Mouse (Mus musculus) T-helper 2 cell (primary cell): ENCODE measurements at regions not wholly inside any gene's neighbourhood (a gene's known extent, or its start where the extent isn't known, plus 50 kb on each side); places are given as distances from the start of the nearest gene placed in this dataset.
"Not testable (repeated sequence)": the region's sequence is repeated elsewhere in the genome, so short reads cannot be mapped to it uniquely, and the experiment has no call there.

Source experiments
- in situ Hi-C: fragments of 300-600 bp; cut with MboI, MseI; formaldehyde crosslinking; loops from one replicate; pipeline ENCODE4 v1.15.1; 2025; ENCODE audit warnings: high pct_unique_total_duplicates

- in situ Hi-C loops, result no loop called here
Observed at GRCm38 (mm10) chr2:100918122-100918521, 706.4 kb upstream of the Rag2 start.

DNA sequence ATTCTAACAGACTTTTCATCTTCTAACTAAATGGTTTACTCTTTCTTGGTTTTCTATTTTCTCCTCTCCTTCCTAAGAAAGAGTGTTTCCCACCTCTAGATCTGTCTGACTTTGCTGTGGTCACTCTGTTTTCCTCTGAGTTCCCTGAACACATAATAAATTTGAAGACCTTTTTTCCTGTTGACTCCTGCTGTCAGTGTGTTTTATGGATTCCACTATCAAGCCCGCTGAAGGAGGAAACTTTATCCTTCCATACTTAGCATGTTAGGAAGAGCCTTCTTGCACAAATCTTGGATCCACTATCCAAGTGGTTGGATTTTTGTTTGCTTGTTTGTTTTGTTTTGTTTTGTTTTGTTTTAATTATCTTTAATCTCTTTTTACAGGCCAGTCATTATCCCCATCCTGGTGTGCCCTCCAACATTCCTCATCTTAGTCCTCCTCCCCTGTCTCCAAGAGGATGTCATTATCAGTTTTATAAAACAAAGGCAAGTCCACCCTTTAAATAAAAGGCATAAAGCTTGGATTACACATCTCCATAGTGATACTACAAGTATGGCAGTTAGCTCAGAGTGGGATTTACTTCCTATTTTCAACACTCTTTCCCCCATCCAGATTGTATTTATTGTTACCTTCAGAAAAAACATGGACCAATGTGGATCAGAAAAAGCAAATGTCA, 704.8 kb upstream of the Rag2 start:
- in situ Hi-C loops, result no loop called here

DNA sequence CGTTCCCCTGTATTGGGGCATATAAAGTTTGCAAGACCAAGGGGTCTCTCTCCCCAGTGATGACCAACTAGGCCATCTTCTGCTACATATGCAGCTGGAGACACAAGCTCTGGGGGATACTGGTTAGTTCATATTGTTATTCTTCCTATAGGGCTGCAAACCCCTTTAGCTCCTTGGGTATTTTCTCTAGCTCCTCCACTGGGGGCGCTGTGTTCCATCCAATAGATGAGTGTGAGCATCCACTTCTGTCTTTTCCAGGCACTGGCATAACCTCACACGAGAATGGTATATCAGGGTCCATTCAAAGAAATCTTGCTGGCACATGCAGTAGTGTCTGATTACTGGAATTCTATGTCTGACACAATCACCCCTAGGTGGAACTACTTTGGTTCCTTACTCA, 675.9 kb upstream of the Rag2 start:
- in situ Hi-C loops, result not testable (repeated sequence)

- in situ Hi-C loops, result no loop called here
Observed at GRCm38 (mm10) chr2:100959412-100959811, 665.1 kb upstream of the Rag2 start.

GRCm38 (mm10) chr2:100964584-100964983, 659.9 kb upstream of the Rag2 start:
- in situ Hi-C loops, result no loop called here

- in situ Hi-C loops, result no loop called here
Observed at GRCm38 (mm10) chr2:100977202-100977601, 647.3 kb upstream of the Rag2 start.

DNA sequence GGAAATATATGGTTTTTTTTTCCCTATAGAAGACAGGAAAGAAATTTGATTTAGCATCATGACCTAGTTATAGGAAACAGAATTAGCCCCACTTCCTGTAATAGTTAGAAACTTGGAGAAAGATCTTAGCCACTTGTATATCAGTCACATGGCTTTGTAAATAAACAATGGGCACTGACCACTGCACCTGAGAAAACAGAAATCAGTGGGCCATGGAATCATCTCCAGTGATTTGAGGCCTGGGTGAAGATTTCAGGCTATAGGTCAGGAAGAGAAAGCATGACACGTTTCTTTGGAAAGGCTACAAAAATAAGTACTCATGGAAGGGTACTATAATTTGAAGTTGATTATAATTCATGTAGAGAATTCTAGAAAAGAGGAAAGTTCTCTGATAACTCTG, 642.2 kb upstream of the Rag2 start:
- in situ Hi-C loops, result no loop called here

GRCm38 (mm10) chr2:101015353-101015752, 609.2 kb upstream of the Rag2 start:
- in situ Hi-C loops, result no loop called here

- in situ Hi-C loops, result no loop called here
Observed at GRCm38 (mm10) chr2:101019384-101019783, 605.1 kb upstream of the Rag2 start.

GRCm38 (mm10) chr2:101021515-101021914, 603.0 kb upstream of the Rag2 start:
- in situ Hi-C loops, result no loop called here

- in situ Hi-C loops, result no loop called here
Observed at GRCm38 (mm10) chr2:101043050-101043449, 581.5 kb upstream of the Rag2 start.

- in situ Hi-C loops, result no loop called here
Observed at GRCm38 (mm10) chr2:101062939-101063338, 561.6 kb upstream of the Rag2 start.

- in situ Hi-C loops, result no loop called here
Observed at GRCm38 (mm10) chr2:101074990-101075389, 549.5 kb upstream of the Rag2 start.

- in situ Hi-C loops, result no loop called here
Observed at GRCm38 (mm10) chr2:101080231-101080630, 544.3 kb upstream of the Rag2 start.

DNA sequence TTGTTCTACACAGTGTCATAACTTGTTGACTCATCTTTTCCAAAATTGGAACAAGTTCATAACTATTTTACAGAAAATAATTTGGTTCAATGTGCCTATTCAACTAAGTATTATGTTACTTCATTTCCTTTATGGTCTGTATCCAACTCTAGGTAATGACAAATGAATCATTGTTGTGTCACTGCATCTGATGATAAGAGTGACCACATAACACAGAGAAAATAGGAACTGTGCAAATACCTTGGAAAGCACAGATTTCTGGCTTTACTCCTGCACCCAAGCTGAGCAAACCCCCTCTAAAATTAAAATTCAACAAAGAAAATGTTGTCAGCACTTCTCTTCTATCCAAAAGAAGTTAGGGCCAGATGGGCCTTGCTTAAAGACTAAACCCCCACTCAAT, 540.7 kb upstream of the Rag2 start:
- in situ Hi-C loops, result no loop called here

- in situ Hi-C loops, result no loop called here
Observed at GRCm38 (mm10) chr2:101084648-101085047, 539.9 kb upstream of the Rag2 start.

GRCm38 (mm10) chr2:101107183-101107872, 517.2 kb upstream of the Rag2 start:
- in situ Hi-C loops, result no loop called here

GRCm38 (mm10) chr2:101136867-101137266, 487.7 kb upstream of the Rag2 start:
- in situ Hi-C loops, result no loop called here

GRCm38 (mm10) chr2:101139931-101140330, 484.6 kb upstream of the Rag2 start:
- in situ Hi-C loops, result no loop called here

DNA sequence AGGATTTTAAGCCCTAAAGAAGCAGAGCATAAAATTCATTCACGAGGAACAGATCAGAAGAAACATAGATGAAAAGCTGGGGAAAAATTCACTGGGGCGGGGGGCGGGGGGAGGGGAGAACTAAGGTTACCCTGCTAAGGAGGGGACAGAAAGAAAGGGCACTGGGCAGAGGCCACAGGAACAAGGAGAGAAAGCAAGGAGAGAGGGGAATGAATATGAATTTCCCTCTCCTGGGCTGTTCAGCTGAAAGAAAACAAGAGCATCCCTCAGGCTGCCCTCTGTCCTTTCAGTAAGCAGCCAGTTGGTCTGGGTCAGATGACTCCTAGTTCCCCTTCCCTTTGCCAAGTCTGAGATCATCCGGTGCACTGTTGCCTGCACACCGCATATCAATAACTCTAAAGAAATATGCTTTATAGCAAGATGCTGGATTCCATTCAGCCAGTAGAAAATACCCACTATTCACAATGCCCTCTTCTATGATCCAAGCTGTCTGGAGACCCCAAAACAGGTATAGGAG, 467.7 kb upstream of the Rag2 start:
- in situ Hi-C loops, result no loop called here

- in situ Hi-C loops, result no loop called here
Observed at GRCm38 (mm10) chr2:101159276-101159675, 465.2 kb upstream of the Rag2 start.

- in situ Hi-C loops, result no loop called here
Observed at GRCm38 (mm10) chr2:101165942-101166341, 458.6 kb upstream of the Rag2 start.

DNA sequence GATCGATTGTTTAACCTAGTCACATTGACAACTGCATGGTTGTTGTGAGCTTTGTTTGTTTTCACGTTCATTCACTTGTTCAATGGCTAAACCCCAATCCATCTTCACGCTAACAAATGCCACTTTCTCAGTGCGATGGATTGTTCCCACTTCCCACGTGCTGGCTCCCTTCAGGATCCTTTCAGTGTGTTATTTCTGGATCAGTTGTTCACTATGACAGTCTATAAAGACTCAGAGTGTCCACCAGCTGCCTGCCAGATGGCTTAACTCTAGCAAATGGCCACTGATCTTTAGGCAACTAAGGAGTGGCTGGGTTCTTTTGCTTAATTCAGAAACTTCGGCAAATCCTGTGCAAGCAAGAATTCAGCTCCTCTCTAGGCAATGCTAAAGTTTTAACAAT, 451.7 kb upstream of the Rag2 start:
- in situ Hi-C loops, result no loop called here
